Mouse (Mus musculus) thymus, postnatal 14 days (tissue): ENCODE data around the gene Cs.
A peak's percentile ranks its signal among the peaks of the same experiment; 100 is the strongest.
"Not testable (repeated sequence)": the region's sequence is repeated elsewhere in the genome, so short reads cannot be mapped to it uniquely, and the experiment has no call there.

Source experiments
- DNase-seq: peaks from one replicate; pipeline ENCODE4 v3.0.0; 2021

Cs gene

GRCm38 (mm10) chr10:128337306-128338181 lies at the start of gene Cs:
Gene Cs (plus strand): TSS chr10:128337734.
- peak; percentile 98 for DNase-seq

DNA sequence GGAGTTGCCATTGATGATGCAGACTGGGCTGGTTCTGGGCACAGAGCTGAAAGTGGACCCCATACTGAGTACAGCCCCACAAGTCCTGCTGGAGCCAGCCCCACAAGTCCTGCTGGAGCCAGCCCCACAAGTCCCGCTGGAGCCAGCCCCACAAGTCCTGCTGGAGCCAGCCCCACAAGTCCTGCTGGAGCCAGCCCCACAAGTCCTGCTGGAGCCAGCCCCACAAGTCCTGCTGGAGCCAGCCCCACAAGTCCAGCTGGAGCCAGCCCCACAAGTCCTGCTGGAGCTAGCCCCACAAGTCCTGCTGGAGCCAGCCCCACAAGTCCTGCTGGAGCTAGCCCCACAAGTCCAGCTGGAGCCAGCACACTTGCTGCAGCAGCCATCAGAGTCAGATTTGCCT lies 46.9 kb upstream of the Cs start:
- not testable (repeated sequence) for DNase-seq

- no peak for DNase-seq
These were observed 41.0 kb upstream of the Cs start for GRCm38 (mm10) chr10:128296370-128297090.

GRCm38 (mm10) chr10:128297221-128297620 lies 40.3 kb upstream of the Cs start:
- DNase-seq: no peak

DNA sequence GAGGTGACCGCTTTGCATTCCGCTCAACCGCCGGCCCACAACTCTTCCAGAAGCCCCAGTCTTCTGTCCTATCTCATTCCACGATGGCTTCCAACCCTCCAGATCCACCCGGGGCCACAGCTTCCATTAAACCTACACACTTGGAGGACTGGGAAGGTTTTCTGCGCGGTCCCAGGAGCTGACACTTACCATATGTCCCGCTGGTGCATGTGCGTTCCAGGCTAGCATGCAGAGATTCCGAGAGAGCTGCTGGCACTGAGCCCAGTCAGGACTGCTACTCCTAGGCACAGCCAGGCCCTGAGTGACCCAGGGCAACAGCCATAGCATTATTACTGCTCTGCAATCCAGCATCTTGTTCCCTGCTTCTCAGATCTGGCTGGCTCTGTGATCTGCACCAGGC lies 39.9 kb upstream of the Cs start:
- DNase-seq: no peak

DNA sequence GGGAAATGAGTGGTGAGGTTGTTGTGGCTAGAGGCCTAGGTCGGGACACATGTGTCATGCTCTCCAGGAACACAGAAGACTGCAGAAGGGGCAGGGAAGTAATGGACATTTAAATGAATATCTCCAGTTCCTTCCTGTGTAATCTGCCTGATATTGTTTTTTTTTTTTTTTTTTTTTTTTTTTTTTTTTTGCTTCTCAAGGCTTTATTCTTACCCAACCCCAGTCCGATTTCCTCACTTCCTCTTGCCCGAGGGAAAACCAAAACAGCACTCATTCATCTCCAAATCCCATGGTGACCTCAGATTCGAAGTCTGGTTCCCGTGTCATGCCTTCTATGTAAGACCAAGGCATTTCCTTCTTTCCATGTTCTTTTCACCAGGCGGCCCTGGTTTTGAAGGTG lies 39.3 kb upstream of the Cs start:
- DNase-seq: no peak

- DNase-seq: no peak
These were observed 38.8 kb upstream of the Cs start, which contains the start of gene Il23a for GRCm38 (mm10) chr10:128298702-128299171. Gene Il23a (minus strand): TSS chr10:128298752.

DNA sequence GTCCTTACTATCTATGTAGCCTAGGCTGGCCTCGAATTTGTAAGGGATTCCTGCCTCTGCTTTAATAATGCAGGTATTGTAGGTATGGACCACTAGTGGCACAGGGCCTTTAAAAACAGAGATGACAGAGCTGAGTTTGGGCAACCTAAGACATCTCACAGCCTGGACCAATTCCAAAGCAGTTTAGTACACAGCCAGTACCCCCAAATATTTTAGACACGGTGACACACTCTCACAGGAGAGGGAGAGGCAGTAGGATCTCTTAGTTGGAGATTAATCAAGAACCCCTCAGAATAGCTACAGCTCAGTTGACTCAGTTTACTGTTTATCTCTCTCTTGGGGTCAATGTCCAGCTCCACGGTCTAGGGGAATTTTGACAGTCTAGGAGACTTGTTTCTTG lies 35.2 kb upstream of the Cs start:
- DNase-seq: no peak

DNA sequence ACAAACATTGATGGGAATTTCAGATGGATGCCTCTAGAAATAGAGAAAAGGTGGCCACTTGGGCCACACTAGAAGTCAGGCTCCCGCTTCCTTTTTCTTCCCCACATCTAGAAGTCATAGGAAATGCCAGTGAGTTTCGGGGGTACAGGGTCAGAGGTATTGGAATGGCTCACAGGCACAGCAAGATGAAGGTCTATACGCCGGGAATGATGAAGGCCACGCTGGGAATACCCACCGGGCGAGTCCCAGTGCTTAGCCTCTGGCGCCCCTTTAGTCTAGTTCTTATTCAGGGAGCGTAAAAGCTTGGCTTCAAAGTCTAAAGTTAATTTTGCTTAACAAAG lies 34.8 kb upstream of the Cs start:
- DNase-seq: no peak

DNA sequence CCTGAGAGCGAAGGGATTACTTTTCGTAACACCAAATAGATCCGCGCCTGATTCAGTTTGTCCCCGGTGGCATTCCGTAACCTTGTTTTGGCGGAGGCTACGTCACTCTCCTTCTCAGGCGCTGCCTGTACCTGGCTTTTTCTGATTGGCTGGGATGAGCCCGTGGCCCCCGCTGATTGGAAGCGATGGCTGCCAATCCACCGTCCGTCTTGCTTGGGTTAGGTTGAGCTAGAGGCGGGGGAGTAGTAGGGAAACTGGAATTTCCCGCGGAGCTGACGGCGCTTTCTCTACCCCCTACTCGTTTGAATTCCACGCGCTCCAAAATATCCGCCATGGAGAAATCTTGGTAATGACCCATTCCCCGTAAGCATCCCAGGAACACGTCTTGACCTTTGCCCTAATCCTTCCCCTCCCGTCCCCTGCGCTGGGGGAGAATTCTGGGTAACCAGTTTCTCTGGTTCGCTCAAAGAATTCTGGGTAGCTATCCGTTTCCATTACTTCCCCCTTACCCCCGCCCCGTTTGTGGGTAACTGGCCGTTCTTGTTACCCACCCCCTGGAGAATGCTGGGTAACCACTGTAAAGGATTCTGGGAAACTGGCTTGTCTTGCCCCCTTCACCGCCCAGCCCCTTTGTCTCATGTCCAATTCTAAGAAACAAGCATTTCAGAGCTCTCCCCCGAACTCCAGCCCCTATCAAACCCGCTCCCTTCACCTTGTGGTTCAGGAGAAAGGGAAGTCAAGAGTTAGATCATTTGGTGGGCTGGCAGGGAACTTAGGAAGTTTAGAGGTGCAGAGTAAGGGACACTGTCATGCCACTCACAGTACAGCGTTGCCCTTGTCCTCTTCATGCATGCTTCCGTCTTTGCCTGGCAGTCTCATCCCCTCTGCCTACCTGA lies 34.2 kb upstream of the Cs start, which contains the start of gene Pan2:
Pan2 (plus strand) TSS at position 210 of the 896 bp plus-strand sequence.
- peak; percentile 99 for DNase-seq

DNA sequence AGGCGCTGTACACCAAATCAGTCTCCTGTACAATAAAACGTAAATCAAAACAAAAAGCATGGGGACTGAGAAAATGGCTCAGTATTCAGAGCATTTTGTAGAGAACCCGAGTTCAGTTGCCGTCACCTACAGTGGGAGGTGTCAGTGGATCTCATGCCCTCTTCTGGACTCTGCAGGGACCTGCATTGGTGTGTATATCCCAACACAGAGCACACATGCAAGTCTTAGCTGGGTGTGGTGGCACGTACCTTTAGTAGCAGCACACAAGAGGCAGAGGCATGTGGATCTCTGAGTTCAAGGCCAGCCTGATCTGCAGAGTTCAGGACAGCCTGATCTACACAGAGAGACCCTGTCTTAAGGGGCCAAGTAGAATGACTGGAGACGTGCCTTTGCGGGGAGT lies 27.9 kb upstream of the Cs start:
- DNase-seq: no peak

- no peak for DNase-seq
These were observed 27.4 kb upstream of the Cs start for GRCm38 (mm10) chr10:128310177-128310576.

- no peak for DNase-seq
These were observed 26.6 kb upstream of the Cs start for GRCm38 (mm10) chr10:128310902-128311301.

GRCm38 (mm10) chr10:128315578-128315977 lies 22.0 kb upstream of the Cs start:
- no peak for DNase-seq

- DNase-seq: no peak
These were observed 15.9 kb upstream of the Cs start for GRCm38 (mm10) chr10:128321641-128322040.

DNA sequence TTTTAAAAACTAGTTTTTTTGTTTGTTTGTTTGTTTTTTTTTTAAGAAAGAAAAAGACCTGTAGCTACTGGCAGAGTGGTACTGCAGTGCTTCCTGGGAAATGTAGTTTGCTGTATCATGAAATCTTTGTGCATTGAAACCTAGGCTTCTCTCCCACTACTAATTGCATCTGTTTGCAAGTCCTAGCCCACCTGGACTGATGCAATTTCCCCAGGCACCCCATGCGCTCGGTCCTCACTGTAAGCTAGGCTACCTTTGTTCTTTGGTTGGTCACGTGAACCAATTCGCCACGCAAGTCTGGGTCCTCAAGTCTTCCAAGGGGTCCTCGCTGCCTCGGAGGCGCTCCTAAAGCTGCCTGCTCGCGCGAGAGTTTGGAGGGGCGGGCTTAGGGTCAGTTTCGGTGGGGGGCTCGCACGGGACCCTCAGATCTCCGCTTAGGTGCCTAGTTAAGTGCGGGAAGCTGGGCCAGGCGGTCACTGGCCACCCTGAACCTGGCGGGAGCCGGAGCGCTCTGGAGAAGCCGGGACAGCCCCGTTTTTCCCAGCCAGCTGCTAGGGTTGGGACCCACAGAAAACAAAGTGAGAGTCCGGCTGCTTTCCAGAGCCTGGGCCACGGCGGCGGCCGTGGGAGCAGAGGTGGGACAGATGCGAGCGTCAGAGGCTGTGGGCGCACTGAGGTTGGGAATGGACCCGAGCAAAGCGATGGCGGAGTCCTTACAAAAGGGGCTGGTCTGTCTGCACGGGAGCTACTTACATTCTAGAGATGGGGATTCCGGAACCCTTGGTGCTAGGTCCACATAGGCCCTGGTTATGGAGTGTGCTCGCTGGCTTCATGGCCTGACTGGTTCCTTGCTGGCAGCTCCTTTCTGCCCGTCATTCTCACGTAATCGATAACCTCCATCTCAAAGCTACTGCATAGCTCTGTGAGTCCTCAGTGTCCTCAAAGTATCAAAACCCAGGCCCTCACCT lies 15.1 kb upstream of the Cs start, which contains the start of gene Cnpy2:
Cnpy2 (plus strand) TSS at position 319 of the 968 bp plus-strand sequence.
- DNase-seq: peak; percentile 85

DNA sequence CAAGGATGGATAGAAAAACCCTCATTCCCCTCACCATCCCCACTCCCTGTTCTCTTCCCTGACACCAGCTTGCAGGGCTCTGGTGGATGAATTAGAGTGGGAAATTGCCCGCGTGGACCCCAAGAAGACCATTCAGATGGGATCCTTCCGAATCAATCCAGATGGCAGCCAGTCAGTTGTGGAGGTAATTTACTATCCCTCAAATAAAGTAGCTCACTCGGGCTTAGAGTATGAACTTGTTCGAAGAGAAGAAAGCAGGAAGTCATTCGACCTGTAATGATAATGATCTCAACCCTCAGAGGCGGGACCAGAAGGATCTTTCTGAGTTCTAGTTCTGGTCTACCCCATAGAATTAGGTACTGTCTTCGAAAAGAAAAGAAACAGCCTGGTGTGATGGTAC lies 14.0 kb upstream of the Cs start:
- DNase-seq: no peak

- no peak for DNase-seq
These were observed 10.7 kb upstream of the Cs start for GRCm38 (mm10) chr10:128326825-128327224.

DNA sequence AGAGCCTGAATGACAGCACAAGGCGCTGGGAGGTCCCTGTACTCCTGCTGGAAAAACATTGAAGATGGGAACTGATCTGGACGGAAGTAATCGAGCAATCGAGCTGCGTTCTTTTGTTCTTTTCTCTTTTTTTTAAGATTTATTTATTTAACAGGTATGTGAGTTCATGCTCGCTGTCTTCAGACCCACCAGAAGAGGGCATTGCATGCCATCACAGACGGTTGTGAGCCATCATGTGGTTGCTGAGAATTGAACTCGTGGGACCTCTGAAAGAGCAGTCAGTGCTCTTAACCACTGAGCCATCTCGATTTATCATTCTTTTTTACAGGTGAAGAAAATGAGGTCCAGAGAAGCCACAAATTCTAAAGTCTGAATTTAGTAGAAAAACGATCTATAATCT lies 9.9 kb upstream of the Cs start:
- no peak for DNase-seq

- not testable (repeated sequence) for DNase-seq
These were observed 4.9 kb upstream of the Cs start for GRCm38 (mm10) chr10:128332358-128333249.

DNA sequence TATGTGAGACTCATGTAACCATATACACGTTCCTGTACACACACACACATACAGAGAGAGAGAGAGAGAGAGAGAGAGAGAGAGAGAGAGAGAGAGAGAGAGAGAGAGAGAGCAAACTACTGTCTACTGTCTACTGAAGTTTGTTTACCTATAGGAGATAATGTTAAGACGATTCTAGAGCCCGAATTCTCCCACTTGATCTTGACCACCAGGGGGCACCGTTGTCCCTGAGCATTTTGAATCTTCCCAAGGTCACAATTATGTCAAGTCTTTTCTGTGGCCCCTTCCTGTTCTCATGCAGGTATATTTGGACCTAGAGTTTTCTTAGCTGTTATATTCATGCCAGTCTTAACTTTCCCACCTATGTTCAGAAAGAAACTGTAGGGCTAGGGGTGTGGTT lies 2.0 kb upstream of the Cs start:
- peak; percentile 88 for DNase-seq
